Mouse (Mus musculus) C2C12 (cell line): ENCODE measurements around the gene Hist1h2ag.

Source experiments
- CTCF ChIP-seq: IDR thresholded peaks from one replicate; pipeline ENCODE4 v1.5.1; 2011; ENCODE audit not compliant: control insufficient read depth, insufficient read depth, insufficient read length
- USF1 ChIP-seq: IDR thresholded peaks from one replicate; pipeline ENCODE4 v1.6.1; 2011; ENCODE audit warnings: low read depth, mild to moderate bottlenecking, control low read depth, moderate library complexity

DNA sequence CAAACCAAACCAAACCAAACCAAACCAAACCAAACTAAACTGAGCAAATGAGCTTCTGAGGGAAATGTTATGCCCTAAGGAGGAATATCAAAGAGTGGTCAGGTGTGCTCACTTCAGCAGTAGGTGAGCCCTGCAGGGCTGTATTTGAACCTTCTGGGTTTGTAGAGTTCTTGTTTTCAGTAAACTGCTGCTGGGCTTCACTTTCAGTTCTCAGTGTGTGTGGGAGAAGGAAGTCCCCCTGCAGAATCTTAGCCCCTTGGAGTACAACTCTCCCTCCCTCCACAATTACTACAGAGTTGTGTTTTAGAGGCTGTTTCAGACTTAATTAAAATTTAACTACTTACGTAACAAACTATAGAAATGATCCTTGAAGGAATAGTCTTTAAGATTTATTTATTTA, 11.0 kb upstream of the Hist1h2ag start:
- TF ChIP-seq CTCF: no peak
- no peak for TF ChIP-seq USF1
